Mouse (Mus musculus): ENCODE data around the gene Gm128. TPM values are rescaled to one million over a fixed set of nuclear protein-coding genes. Genes with fewer than 3 reads are reported as not detected.
A peak's percentile ranks its signal among the peaks of the same experiment; 100 is the strongest.
"Not testable (repeated sequence)": the region's sequence is repeated elsewhere in the genome, so short reads cannot be mapped to it uniquely, and the experiment has no call there.

Gm128 gene
- polyA plus RNA-seq, 1 experiment from 2014 or later, result 0.19 TPM

GRCm38 (mm10) chr3:95227214-95227613, 14.2 kb downstream of the Gm128 start:
- ATAC-seq, result no peak
- Histone ChIP-seq H3K27ac (peak overlapping the region; percentile 96), H3K4me2 (peak overlapping the region; percentile 94), H3K27me3 (no peaks in the 10 kb centered on the region), H3K4me3 (peak overlapping the region; percentile 90), H3K36me3 (ENCODE audit: poor library complexity, severe bottlenecking) (peaks cover 43% of the 10 kb centered on the region), H3K9me3 (replicated peaks) (no peaks in the 10 kb centered on the region), H3K4me1 (peaks cover 61% of the 10 kb centered on the region), H3K9ac (peak overlapping the region; percentile 97)
- WGBS, result 14% methylated on average over 1 of the region's 1 CpGs

GRCm38 (mm10) chr3:95224295-95224694, 17.1 kb downstream of the Gm128 start:
- no peak for ATAC-seq
- Histone ChIP-seq H3K27ac (no peak overlapping the region), H3K27me3 (no peaks in the 10 kb centered on the region), H3K36me3 (ENCODE audit: poor library complexity, severe bottlenecking) (peaks cover 64% of the 10 kb centered on the region), H3K9me3 (replicated peaks) (no peaks in the 10 kb centered on the region), H3K4me1 (peaks cover 37% of the 10 kb centered on the region), H3K4me3 (peak overlapping the region; percentile 15; the same call in 1 of the 2 replicates), H3K9ac (no peak overlapping the region), H3K4me2 (peak overlapping the region; percentile 94)
- WGBS, result 12% methylated on average over 6 of the region's 6 CpGs

- no peak overlapping the region for H3K27ac ChIP-seq
- H3K9me3 ChIP-seq (replicated peaks), result no peaks in the 10 kb centered on the region
- no peak overlapping the region for H3K4me2 ChIP-seq
- H3K9ac ChIP-seq, result no peak overlapping the region
- 93% methylated on average over 2 of the region's 2 CpGs for WGBS
- peaks cover 44% of the 10 kb centered on the region for H3K4me1 ChIP-seq
- H3K4me3 ChIP-seq, result no peak overlapping the region
- H3K27me3 ChIP-seq, result no peaks in the 10 kb centered on the region
- no peak for ATAC-seq
- peaks cover 76% of the 10 kb centered on the region for H3K36me3 ChIP-seq (ENCODE audit: poor library complexity, severe bottlenecking)
These were observed 18.4 kb downstream of the Gm128 start for GRCm38 (mm10) chr3:95223041-95223440.

GRCm38 (mm10) chr3:95218466-95219137, 22.8 kb downstream of the Gm128 start:
- H3K36me3 ChIP-seq (ENCODE audit: poor library complexity, severe bottlenecking), result peaks cover 72% of the 10 kb centered on the region
- peaks cover 24% of the 10 kb centered on the region for H3K4me1 ChIP-seq
- peak overlapping the region; percentile 75 for H3K4me3 ChIP-seq
- 84% methylated on average over 6 of the region's 6 CpGs for WGBS
- H3K9me3 ChIP-seq (replicated peaks), result no peaks in the 10 kb centered on the region
- no peaks in the 10 kb centered on the region for H3K27me3 ChIP-seq
- H3K27ac ChIP-seq, result peak overlapping the region; percentile 98
- H3K9ac ChIP-seq, result no peak overlapping the region
- H3K4me2 ChIP-seq, result peak overlapping the region; percentile 71
- ATAC-seq, result no peak

- Histone ChIP-seq H3K36me3 (ENCODE audit: poor library complexity, severe bottlenecking) (peaks cover 62% of the 10 kb centered on the region), H3K9me3 (replicated peaks) (no peaks in the 10 kb centered on the region), H3K4me3 (peak within 1 kb of the TSS; percentile 75), H3K4me2 (peak within 1 kb of the TSS; percentile 71), H3K9ac (peak within 1 kb of the TSS; percentile 91), H3K27ac (peak within 1 kb of the TSS; percentile 98), H3K27me3 (no peaks in the 10 kb centered on the region), H3K4me1 (peaks cover 20% of the 10 kb centered on the region)
- under 1% methylated on average over 56 of the region's 56 CpGs for WGBS
- peak; percentile 88 for ATAC-seq
These were observed 23.9 kb downstream of the Gm128 start, which contains the start of gene Gabpb2 for GRCm38 (mm10) chr3:95217255-95218134. Gene Gabpb2 (minus strand): TSS chr3:95217916.

GRCm38 (mm10) chr3:95216655-95217254, 24.6 kb downstream of the Gm128 start:
- Histone ChIP-seq H3K4me2 (peak overlapping the region; percentile 71), H3K27me3 (no peaks in the 10 kb centered on the region), H3K27ac (peak overlapping the region; percentile 98; the same call in 1 of the 2 replicates), H3K9me3 (replicated peaks) (no peaks in the 10 kb centered on the region), H3K36me3 (ENCODE audit: poor library complexity, severe bottlenecking) (peaks cover 58% of the 10 kb centered on the region), H3K9ac (peak overlapping the region; percentile 91), H3K4me1 (peaks cover 19% of the 10 kb centered on the region), H3K4me3 (peak overlapping the region; percentile 75)
- 17% methylated on average over 4 of the region's 4 CpGs for WGBS
- ATAC-seq, result no peak

- H3K4me3 ChIP-seq, result no peak overlapping the region
- H3K9ac ChIP-seq, result no peak overlapping the region
- H3K9me3 ChIP-seq (replicated peaks), result no peaks in the 10 kb centered on the region
- peaks cover 31% of the 10 kb centered on the region for H3K36me3 ChIP-seq (ENCODE audit: poor library complexity, severe bottlenecking)
- 100% methylated on average over 1 of the region's 1 CpGs for WGBS
- H3K4me1 ChIP-seq, result peaks cover 18% of the 10 kb centered on the region
- no peaks in the 10 kb centered on the region for H3K27me3 ChIP-seq
- ATAC-seq, result no peak
- no peak overlapping the region for H3K4me2 ChIP-seq
- no peak overlapping the region for H3K27ac ChIP-seq
These were observed 27.8 kb downstream of the Gm128 start for GRCm38 (mm10) chr3:95213609-95213975.

- peaks cover 32% of the 10 kb centered on the region for H3K36me3 ChIP-seq (ENCODE audit: poor library complexity, severe bottlenecking)
- H3K4me3 ChIP-seq; ATAC-seq; H3K9ac ChIP-seq; H3K4me2 ChIP-seq; H3K9me3 ChIP-seq (replicated peaks); H3K27me3 ChIP-seq; H3K27ac ChIP-seq: not testable (repeated sequence)
- peaks cover 12% of the 10 kb centered on the region for H3K4me1 ChIP-seq
- WGBS, result 90% methylated on average over 9 of the region's 10 CpGs
These were observed 28.3 kb downstream of the Gm128 start for GRCm38 (mm10) chr3:95212889-95213608.

GRCm38 (mm10) chr3:95210585-95210984, 30.8 kb downstream of the Gm128 start:
- no peaks in the 10 kb centered on the region for H3K27me3 ChIP-seq
- ATAC-seq, result no peak
- H3K27ac ChIP-seq, result no peak overlapping the region
- 73% methylated on average over 2 of the region's 2 CpGs for WGBS
- H3K4me3 ChIP-seq, result no peak overlapping the region
- no peak overlapping the region for H3K9ac ChIP-seq
- no peaks in the 10 kb centered on the region for H3K9me3 ChIP-seq (replicated peaks)
- H3K4me1 ChIP-seq, result no peaks in the 10 kb centered on the region
- peaks cover 48% of the 10 kb centered on the region for H3K36me3 ChIP-seq (ENCODE audit: poor library complexity, severe bottlenecking)
- H3K4me2 ChIP-seq, result no peak overlapping the region

- 88% methylated on average over 4 of the region's 4 CpGs for WGBS
These were observed 33.1 kb downstream of the Gm128 start for GRCm38 (mm10) chr3:95208286-95208685.

GRCm38 (mm10) chr3:95203880-95204279, 37.5 kb downstream of the Gm128 start:
- 88% methylated on average over 6 of the region's 6 CpGs for WGBS
- Histone ChIP-seq H3K9me3 (replicated peaks) (no peaks in the 10 kb centered on the region), H3K36me3 (ENCODE audit: poor library complexity, severe bottlenecking) (peaks cover 90% of the 10 kb centered on the region), H3K27me3 (no peaks in the 10 kb centered on the region), H3K9ac (no peak overlapping the region), H3K4me3 (no peak overlapping the region), H3K27ac (no peak overlapping the region), H3K4me2 (no peak overlapping the region), H3K4me1 (no peaks in the 10 kb centered on the region)
- no peak for ATAC-seq

More at GRCm38 (mm10) chr3:95208286-95208685, 33.1 kb downstream of the Gm128 start:
- Histone ChIP-seq H3K4me1 (no peaks in the 10 kb centered on the region), H3K27me3 (no peaks in the 10 kb centered on the region), H3K4me2 (no peak overlapping the region), H3K27ac (no peak overlapping the region), H3K9ac (no peak overlapping the region), H3K9me3 (replicated peaks) (no peaks in the 10 kb centered on the region), H3K36me3 (ENCODE audit: poor library complexity, severe bottlenecking) (peaks cover 54% of the 10 kb centered on the region), H3K4me3 (no peak overlapping the region)
- ATAC-seq, result no peak
